Mouse (Mus musculus): ENCODE data around the gene Snx11.

DNA sequence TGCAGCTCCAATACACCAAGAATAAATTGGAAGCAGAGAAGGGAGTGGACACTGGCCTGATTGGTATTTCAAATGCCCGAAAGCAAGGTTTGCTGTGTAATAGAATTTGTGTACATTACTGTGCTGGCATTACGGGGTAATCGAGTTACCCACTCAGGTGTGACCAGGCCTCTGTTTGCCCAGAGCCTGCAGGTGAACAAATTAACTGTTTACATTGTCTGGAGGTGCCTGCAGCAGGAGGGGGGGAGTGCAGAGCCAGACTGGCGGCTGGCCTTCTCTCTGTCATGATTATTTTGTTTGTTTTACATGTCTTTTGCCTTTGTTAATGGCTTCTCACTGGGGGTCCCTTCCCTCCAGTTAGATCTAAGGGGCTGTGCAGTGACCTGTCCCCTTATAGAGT lies 44.7 kb downstream of the Snx11 start:
- TF ChIP-seq UBTF (IDR thresholded peaks at IDR 0.05; ENCODE audit: borderline replicate concordance, insufficient read depth, low read depth, low read length) (no peak), SMC3 (IDR thresholded peaks at IDR 0.05; ENCODE audit: low read depth, low read length) (no peak), JUND (IDR thresholded peaks at IDR 0.05; ENCODE audit: low read depth, low read length) (no peak), ZNF384 (IDR thresholded peaks at IDR 0.05; ENCODE audit: low read depth, low read length) (no peak), USF1 (IDR thresholded peaks at IDR 0.05; ENCODE audit: low read depth, low read length) (no peak), CTCF (IDR thresholded peaks at IDR 0.05 in 2 of 3, conservative IDR thresholded peaks at IDR 0.05 in 1 of 3; ENCODE audit: control insufficient read depth in 1 of 3, insufficient read depth in 1 of 3, low read depth in 2 of 3, low read length in 3 of 3, poor library complexity in 1 of 3, severe bottlenecking in 1 of 3) (no peak), POLR2A (IDR thresholded peaks at IDR 0.05; ENCODE audit: control insufficient read depth in 1 of 2, insufficient read depth in 1 of 2, low read depth in 1 of 2, low read length in 2 of 2, poor library complexity in 1 of 2) (no peak), CHD1 (IDR thresholded peaks at IDR 0.05; ENCODE audit: low read depth, low read length) (no peak)

All from MEL (cell line).